Mouse (Mus musculus) effector memory CD4-positive, alpha-beta T cell, adult 5 months (primary cell): Measurements from ENCODE around the gene Srp54a. TPM values are rescaled to one million over a fixed set of nuclear protein-coding genes. Genes with fewer than 3 reads are reported as not detected.

ENCODE experiments used
- polyA plus RNA-seq: library from polyadenylated mRNA; unstranded; fragments of 100-300 nt; shearing (Covaris generic); gene quantifications from one replicate; pipeline ENCODE4 v1.2.1, GENCODE M21; 2017

Gene Srp54a
- polyA plus RNA-seq: 179 TPM

GRCm38 (mm10) chr12:55079726-55080600, at the start of gene Srp54a, which contains the start of gene 2700097O09Rik:
Srp54a (plus strand) TSS chr12:55080262.
2700097O09Rik (minus strand) TSS chr12:55080110.

GRCm38 (mm10) chr12:55124242-55124641, 44.2 kb downstream of the Srp54a start, which contains the start of gene Fam177a:
Fam177a (plus strand) TSS chr12:55124469.

GRCm38 (mm10) chr12:55154559-55155448, 74.7 kb downstream of the Srp54a start, which contains the start of gene Srp54b:
Srp54b (plus strand) TSS chr12:55155104.

Other genes starting within 250 kb of the Srp54a start
- gene Cfl2, start 217.4 kb upstream of the Srp54a start, polyA plus RNA-seq: 23.8 TPM
- 3.8 TPM for gene Gm20403, start 93.7 kb upstream of the Srp54a start, polyA plus RNA-seq
- gene Baz1a, start 65.9 kb upstream of the Srp54a start, polyA plus RNA-seq: 238 TPM
- 30.5 TPM for gene 2700097O09Rik, start 152 bp upstream of the Srp54a start, polyA plus RNA-seq
- gene Fam177a, start 44.2 kb downstream of the Srp54a start, polyA plus RNA-seq: 50.0 TPM
- gene Srp54b, start 74.8 kb downstream of the Srp54a start, polyA plus RNA-seq: 64.4 TPM
- gene 1700047I17Rik2, start 119.3 kb downstream of the Srp54a start, polyA plus RNA-seq: not detected
- 105 TPM for gene Srp54c, start 149.9 kb downstream of the Srp54a start, polyA plus RNA-seq
- gene 1110008L16Rik, start 219.3 kb downstream of the Srp54a start, polyA plus RNA-seq: 6.6 TPM
- gene Ppp2r3c, start 222.7 kb downstream of the Srp54a start, polyA plus RNA-seq: 14.5 TPM